Mouse (Mus musculus) intestine, postnatal 0 days (tissue): ENCODE results near the gene Myo9b. TPM values are rescaled to one million over a fixed set of nuclear protein-coding genes. Genes with fewer than 3 reads are reported as not detected.
"Not testable (repeated sequence)": the region's sequence is repeated elsewhere in the genome, so short reads cannot be mapped to it uniquely, and the experiment has no call there.

Experiments
- ATAC-seq: fragments of 200-750 bp; cut with Nextera tagmentation; 2 replicates; pipeline ENCODE4 v1.8.0; 2017; ENCODE audit warnings: mild to moderate bottlenecking, moderate TSS enrichment, moderate library complexity
- H3K27ac ChIP-seq: fragments of 300-500 bp; sonication (generic); 2 replicates; pipeline ENCODE4 v1.5.1; 2014; ENCODE audit warnings: mild to moderate bottlenecking, low read depth, low read length, moderate library complexity
- H3K27me3 ChIP-seq: fragments of 300-500 bp; sonication (generic); replicated peaks from 2 replicates; pipeline ENCODE4 v1.6.1; 2014; ENCODE audit warnings: low read length, mixed read lengths; ENCODE audit not compliant: control insufficient read depth, insufficient read depth
- H3K36me3 ChIP-seq: fragments of 300-500 bp; sonication (generic); 2 replicates; pipeline ENCODE4 v1.6.1; 2014; ENCODE audit warnings: mild to moderate bottlenecking, moderate library complexity; ENCODE audit not compliant: control insufficient read depth, insufficient read depth
- H3K4me1 ChIP-seq: fragments of 300-500 bp; sonication (generic); replicated peaks from 2 replicates; pipeline ENCODE4 v1.6.1; 2014; ENCODE audit warnings: antibody characterized with exemption, low read length, mixed read lengths; ENCODE audit not compliant: control insufficient read depth, insufficient read depth
- H3K4me2 ChIP-seq: fragments of 300-500 bp; sonication (generic); replicated peaks from 2 replicates; pipeline ENCODE4 v1.6.1; 2014; ENCODE audit warnings: low read depth, mild to moderate bottlenecking, moderate library complexity
- H3K4me3 ChIP-seq: fragments of 300-500 bp; sonication (generic); 2 replicates; pipeline ENCODE4 v1.5.1; 2014; ENCODE audit warnings: low read depth, low read length
- H3K9ac ChIP-seq: fragments of 300-500 bp; sonication (generic); 2 replicates; pipeline ENCODE4 v1.6.1; 2014; ENCODE audit warnings: mild to moderate bottlenecking, low read depth, low read length
- H3K9me3 ChIP-seq: fragments of 300-500 bp; sonication (generic); 2 replicates; pipeline ENCODE4 v1.6.1; 2016; ENCODE audit warnings: mixed run types; ENCODE audit not compliant: control insufficient read depth
- CTCF ChIP-seq: sonication (generic); IDR thresholded peaks from 2 replicates; pipeline ENCODE4 v1.5.1; 2016; ENCODE audit warnings: low read depth, mild to moderate bottlenecking, control low read depth, antibody characterized with exemption, moderate library complexity
- WGBS: fragments of 180-500 bp; shearing (Covaris S2); extraction: QIAGEN DNeasy Blood & Tissue Kit; methylation state at CpG from one replicate; pipeline ENCODE4 v1.1.7; 2014; 5-methylcytosine and 5-hydroxymethylcytosine counted together
- polyA plus RNA-seq: library from polyadenylated mRNA; unstranded; fragments of >200 nt; fragmentation: Nextera tagmentation; extraction: Ambion mirVana; gene quantifications from 2 replicates; pipeline ENCODE4 v1.2.1, GENCODE M21; 2015

Myo9b gene
- polyA plus RNA-seq, 1 experiment from 2014 or later, result 6.5 TPM

GRCm38 (mm10) chr8:71282621-71283020 lies 10.1 kb downstream of the Myo9b start:
- no peaks in the 10 kb centered on the region for H3K4me1 ChIP-seq
- WGBS, result 53% methylated on average over 5 of the region's 5 CpGs
- H3K9ac ChIP-seq, result no peak overlapping the region
- H3K27me3 ChIP-seq, result no peaks in the 10 kb centered on the region
- H3K4me2 ChIP-seq, result no peak overlapping the region
- no peaks in the 10 kb centered on the region; the same call in 1 of the 2 replicates for H3K36me3 ChIP-seq
- ATAC-seq, result no peak
- H3K4me3 ChIP-seq, result no peak overlapping the region
- peak overlapping the region; percentile 64; the same call in 1 of the 2 replicates for H3K27ac ChIP-seq
- no peaks in the 10 kb centered on the region for H3K9me3 ChIP-seq
- no peak for TF ChIP-seq CTCF

- peaks cover 17% of the 10 kb centered on the region for H3K36me3 ChIP-seq
- WGBS, result 65% methylated on average over 2 of the region's 2 CpGs
Measured at GRCm38 (mm10) chr8:71286223-71286622, 13.7 kb downstream of the Myo9b start.

GRCm38 (mm10) chr8:71288441-71288949 lies 16.0 kb downstream of the Myo9b start:
- Histone ChIP-seq H3K36me3 (peaks cover 20% of the 10 kb centered on the region), H3K9me3 (no peaks in the 10 kb centered on the region), H3K4me1 (no peaks in the 10 kb centered on the region), H3K27me3 (no peaks in the 10 kb centered on the region), H3K4me3 (no peak overlapping the region), H3K4me2 (no peak overlapping the region), H3K9ac (no peak overlapping the region), H3K27ac (no peak overlapping the region)
- 25% methylated on average over 3 of the region's 3 CpGs for WGBS
- TF ChIP-seq CTCF, result peak; percentile 62
- peak; percentile 68 for ATAC-seq

More at GRCm38 (mm10) chr8:71286223-71286622, 13.7 kb downstream of the Myo9b start:
- not testable (repeated sequence) for H3K9me3 ChIP-seq, H3K27ac ChIP-seq, ATAC-seq, H3K9ac ChIP-seq, H3K27me3 ChIP-seq, H3K4me3 ChIP-seq, H3K4me1 ChIP-seq, H3K4me2 ChIP-seq

GRCm38 (mm10) chr8:71289098-71289497 lies 16.6 kb downstream of the Myo9b start:
- 63% methylated on average over 7 of the region's 7 CpGs for WGBS
- ATAC-seq, result no peak

GRCm38 (mm10) chr8:71290211-71290610 lies 17.7 kb downstream of the Myo9b start:
- no peaks in the 10 kb centered on the region for H3K27me3 ChIP-seq
- no peaks in the 10 kb centered on the region for H3K4me1 ChIP-seq
- H3K9me3 ChIP-seq, result no peaks in the 10 kb centered on the region
- H3K9ac ChIP-seq, result no peak overlapping the region
- WGBS, result 94% methylated on average over 21 of the region's 21 CpGs
- no peak overlapping the region for H3K4me3 ChIP-seq
- H3K36me3 ChIP-seq, result peaks cover 24% of the 10 kb centered on the region
- TF ChIP-seq CTCF, result no peak
- H3K4me2 ChIP-seq, result no peak overlapping the region
- ATAC-seq, result no peak
- 0 out of 2 replicates have a peak overlapping the region, but pooled peaks have one; percentile 7 for H3K27ac ChIP-seq

More at GRCm38 (mm10) chr8:71289098-71289497, 16.6 kb downstream of the Myo9b start:
- Histone ChIP-seq H3K27ac (no peak overlapping the region), H3K4me3 (no peak overlapping the region), H3K4me1 (no peaks in the 10 kb centered on the region), H3K36me3 (peaks cover 20% of the 10 kb centered on the region), H3K27me3 (no peaks in the 10 kb centered on the region), H3K9me3 (no peaks in the 10 kb centered on the region), H3K9ac (no peak overlapping the region), H3K4me2 (no peak overlapping the region)
- TF ChIP-seq CTCF, result no peak

- no peak for TF ChIP-seq CTCF
- Histone ChIP-seq H3K4me2 (no peak overlapping the region), H3K9ac (no peak overlapping the region), H3K27ac (no peak overlapping the region), H3K9me3 (no peaks in the 10 kb centered on the region), H3K4me3 (no peak overlapping the region), H3K27me3 (no peaks in the 10 kb centered on the region), H3K4me1 (no peaks in the 10 kb centered on the region), H3K36me3 (peaks cover 24% of the 10 kb centered on the region)
- ATAC-seq, result no peak
- WGBS, result 96% methylated on average over 10 of the region's 10 CpGs
Measured at GRCm38 (mm10) chr8:71290911-71291310, 18.4 kb downstream of the Myo9b start.
